Mouse (Mus musculus) lung, embryonic 15.5 days (tissue): ENCODE results near the gene Lbh. TPM values are rescaled to one million over a fixed set of nuclear protein-coding genes. Genes with fewer than 3 reads are reported as not detected.

Source experiments
- ATAC-seq: fragments of 200-750 bp; cut with Nextera tagmentation; 2 replicates; pipeline ENCODE4 v1.8.0; 2017; ENCODE audit warnings: moderate number of reproducible peaks, borderline replicate concordance; ENCODE audit not compliant: low FRiP score, low TSS enrichment; ENCODE audit errors: extremely low read depth
- H3K27ac ChIP-seq: fragments of 300-500 bp; sonication (generic); 2 replicates; pipeline ENCODE4 v1.5.1; 2015; ENCODE audit warnings: moderate library complexity, mild to moderate bottlenecking, inconsistent platforms
- H3K27me3 ChIP-seq: fragments of 300-500 bp; sonication (generic); 2 replicates; pipeline ENCODE4 v1.6.1; 2015; ENCODE audit warnings: inconsistent platforms
- H3K36me3 ChIP-seq: fragments of 300-500 bp; sonication (generic); 2 replicates; pipeline ENCODE4 v1.6.1; 2015; ENCODE audit warnings: inconsistent platforms
- H3K4me1 ChIP-seq: fragments of 300-500 bp; sonication (generic); 2 replicates; pipeline ENCODE4 v1.6.1; 2015; ENCODE audit warnings: inconsistent platforms
- H3K4me2 ChIP-seq: fragments of 300-500 bp; sonication (generic); 2 replicates; pipeline ENCODE4 v1.6.1; 2015; ENCODE audit warnings: inconsistent platforms, mild to moderate bottlenecking, moderate library complexity
- H3K4me3 ChIP-seq: fragments of 300-500 bp; sonication (generic); 2 replicates; pipeline ENCODE4 v1.5.1; 2015; ENCODE audit warnings: mild to moderate bottlenecking, inconsistent platforms
- H3K9ac ChIP-seq: fragments of 300-500 bp; sonication (generic); 2 replicates; pipeline ENCODE4 v1.6.1; 2015; ENCODE audit warnings: inconsistent platforms
- H3K9me3 ChIP-seq: fragments of 300-500 bp; sonication (generic); 2 replicates; pipeline ENCODE4 v1.6.1; 2016; ENCODE audit warnings: inconsistent platforms
- WGBS: fragments of 180-500 bp; shearing (Covaris S2); methylation state at CpG from one replicate; pipeline ENCODE4 v1.1.7; 2015; 5-methylcytosine and 5-hydroxymethylcytosine counted together
- polyA plus RNA-seq: library from polyadenylated mRNA; unstranded; fragments of >200 nt; fragmentation: Nextera tagmentation; extraction: Ambion mirVana; gene quantifications from 2 replicates; pipeline ENCODE4 v1.2.1, GENCODE M21; 2015

Lbh gene
- polyA plus RNA-seq, 1 experiment from 2014 or later: 9.0 TPM

GRCm38 (mm10) chr17:72983471-72983870, 65.4 kb downstream of the Lbh start:
- Histone ChIP-seq H3K27ac (no peak overlapping the region), H3K4me1 (no peaks in the 10 kb centered on the region), H3K9ac (no peak overlapping the region), H3K9me3 (no peaks in the 10 kb centered on the region), H3K4me2 (no peak overlapping the region), H3K27me3 (no peaks in the 10 kb centered on the region), H3K36me3 (no peaks in the 10 kb centered on the region), H3K4me3 (no peak overlapping the region)
- no peak for ATAC-seq
- 94% methylated on average over 7 of the region's 7 CpGs for WGBS

- H3K36me3 ChIP-seq: no peaks in the 10 kb centered on the region
- no peaks in the 10 kb centered on the region for H3K27me3 ChIP-seq
- H3K27ac ChIP-seq: no peak overlapping the region
- no peak overlapping the region for H3K9ac ChIP-seq
- ATAC-seq: no peak
- no peak overlapping the region for H3K4me2 ChIP-seq
- H3K4me3 ChIP-seq: no peak overlapping the region
- 86% methylated on average over 6 of the region's 6 CpGs for WGBS
- H3K4me1 ChIP-seq: no peaks in the 10 kb centered on the region
- H3K9me3 ChIP-seq: no peaks in the 10 kb centered on the region
Observed at GRCm38 (mm10) chr17:72989025-72989424, 70.9 kb downstream of the Lbh start.

Other genes with a start within 250 kb of the Lbh start
- gene Ypel5, start 81.9 kb upstream of the Lbh start, polyA plus RNA-seq: 43.9 and 44.2 TPM in 2 replicates
- gene Lclat1, start 189.7 kb downstream of the Lbh start, polyA plus RNA-seq: 12.4 and 13.4 TPM in 2 replicates